Mouse (Mus musculus): ENCODE results near the gene Cd276.

Cd276 gene

GRCm38 (mm10) chr9:58513749-58514148 is 41.5 kb downstream of the Cd276 start:
- no peak for DNase-seq (ENCODE audit: low spot score in 2 of 2)

- no peak for DNase-seq (ENCODE audit: low spot score in 2 of 2)
Measured at GRCm38 (mm10) chr9:58510452-58510851, 44.8 kb downstream of the Cd276 start.

GRCm38 (mm10) chr9:58507216-58508005 is 47.8 kb downstream of the Cd276 start:
- DNase-seq (ENCODE audit: low spot score in 2 of 2) = no peak

GRCm38 (mm10) chr9:58500946-58501345 is 54.3 kb downstream of the Cd276 start:
- no peak for DNase-seq (ENCODE audit: low spot score in 2 of 2)

- DNase-seq (ENCODE audit: low spot score in 2 of 2) = no peak
Measured at GRCm38 (mm10) chr9:58497942-58498341, 57.3 kb downstream of the Cd276 start.

- DNase-seq (ENCODE audit: low spot score in 2 of 2) = peak in 1 of 2 experiments; percentile 56
Measured at GRCm38 (mm10) chr9:58496470-58497182, 58.6 kb downstream of the Cd276 start.

- no peak for DNase-seq (ENCODE audit: low spot score in 2 of 2)
Measured at GRCm38 (mm10) chr9:58495035-58495434, 60.2 kb downstream of the Cd276 start.

GRCm38 (mm10) chr9:58490391-58490790 is 64.8 kb downstream of the Cd276 start:
- DNase-seq (ENCODE audit: low spot score in 2 of 2) = no peak

GRCm38 (mm10) chr9:58489865-58490165 is 65.4 kb downstream of the Cd276 start:
- DNase-seq (ENCODE audit: low spot score in 2 of 2) = no peak

GRCm38 (mm10) chr9:58489133-58489864 is 65.9 kb downstream of the Cd276 start:
- no peak for DNase-seq (ENCODE audit: low spot score in 2 of 2)

- DNase-seq (ENCODE audit: low spot score in 2 of 2) = peak; percentile 62 to 65
Measured at GRCm38 (mm10) chr9:58487851-58488801, 67.1 kb downstream of the Cd276 start, which contains the start of gene Insyn1. Gene Insyn1 (plus strand): TSS chr9:58488603.

- DNase-seq (ENCODE audit: low spot score in 2 of 2) = no peak
Measured at GRCm38 (mm10) chr9:58487076-58487475, 68.2 kb downstream of the Cd276 start.

Measured in frontal cortex, postnatal 36 days (tissue).